Mouse (Mus musculus): ENCODE results near the gene Rcbtb2. TPM values are rescaled to one million over a fixed set of nuclear protein-coding genes. Genes with fewer than 3 reads are reported as not detected.

Rcbtb2 gene
- polyA plus RNA-seq, 1 experiment = 11.8 TPM

GRCm38 (mm10) chr14:73119459-73119858 lies 3.4 kb upstream of the Rcbtb2 start:
- no peak overlapping the region for H3K4me3 ChIP-seq
- no peak for TF ChIP-seq MYOG (IDR thresholded peaks at IDR 0.05; ENCODE audit: control insufficient read depth in 1 of 3, insufficient read depth in 1 of 3, insufficient read length in 2 of 3, low read depth in 2 of 3)
- no peak for TF ChIP-seq TCF12 (IDR thresholded peaks at IDR 0.05; ENCODE audit: insufficient read depth, poor library complexity, severe bottlenecking)
- no peak for TF ChIP-seq TCF3 (IDR thresholded peaks at IDR 0.05; ENCODE audit: insufficient read length, low read depth)
- no peak for TF ChIP-seq MAX (IDR thresholded peaks at IDR 0.05; ENCODE audit: low read depth)
- TF ChIP-seq POLR2A (IDR thresholded peaks at IDR 0.05; ENCODE audit: insufficient read length, low read depth) = no peak
- TF ChIP-seq CEBPB (IDR thresholded peaks at IDR 0.05; ENCODE audit: insufficient read depth, poor library complexity, severe bottlenecking) = no peak
- no peak for TF ChIP-seq USF1 (IDR thresholded peaks at IDR 0.05; ENCODE audit: low read depth)
- TF ChIP-seq SRF (IDR thresholded peaks at IDR 0.05; ENCODE audit: control insufficient read depth, insufficient read length, low read depth) = no peak
- TF ChIP-seq E2F4 (IDR thresholded peaks at IDR 0.05; ENCODE audit: insufficient read depth) = no peak
- no peak for TF ChIP-seq POLR2AphosphoS2 (IDR thresholded peaks at IDR 0.05; ENCODE audit: insufficient read length, low read depth)
- no peak for TF ChIP-seq REST (IDR thresholded peaks at IDR 0.05; ENCODE audit: insufficient read depth, insufficient read length)
- TF ChIP-seq MYOD1 (IDR thresholded peaks at IDR 0.05; ENCODE audit: control insufficient read depth in 1 of 3, insufficient read length in 2 of 3, low read depth in 2 of 3) = no peak
- H3K36me3 ChIP-seq (ENCODE audit: control insufficient read depth, insufficient read depth) = no peaks in the 10 kb centered on the region
- no peaks in the 10 kb centered on the region for H3K79me2 ChIP-seq (ENCODE audit: control insufficient read depth, insufficient read depth)
- H3K4me2 ChIP-seq (ENCODE audit: low read depth) = no peak overlapping the region
- no peak overlapping the region for H3ac ChIP-seq (ENCODE audit: control insufficient read depth, insufficient read length)
- no peaks in the 10 kb centered on the region for H3K27me3 ChIP-seq (ENCODE audit: control insufficient read depth, insufficient read depth, insufficient read length)

- Histone ChIP-seq H3K36me3 (ENCODE audit: control insufficient read depth, insufficient read depth) (no peaks in the 10 kb centered on the region), H3K79me2 (ENCODE audit: control insufficient read depth, insufficient read depth) (no peaks in the 10 kb centered on the region), H3ac (ENCODE audit: control insufficient read depth, insufficient read length) (no peak overlapping the region), H3K4me2 (ENCODE audit: low read depth) (no peak overlapping the region), H3K4me3 (no peak overlapping the region), H3K27me3 (ENCODE audit: control insufficient read depth, insufficient read depth, insufficient read length) (no peaks in the 10 kb centered on the region)
- TF ChIP-seq USF1 (IDR thresholded peaks at IDR 0.05; ENCODE audit: low read depth) (no peak), MYOD1 (IDR thresholded peaks at IDR 0.05; ENCODE audit: control insufficient read depth in 1 of 3, insufficient read length in 2 of 3, low read depth in 2 of 3) (no peak), E2F4 (IDR thresholded peaks at IDR 0.05; ENCODE audit: insufficient read depth) (no peak), CEBPB (IDR thresholded peaks at IDR 0.05; ENCODE audit: insufficient read depth, poor library complexity, severe bottlenecking) (no peak), MAX (IDR thresholded peaks at IDR 0.05; ENCODE audit: low read depth) (no peak), SRF (IDR thresholded peaks at IDR 0.05; ENCODE audit: control insufficient read depth, insufficient read length, low read depth) (no peak), MYOG (IDR thresholded peaks at IDR 0.05; ENCODE audit: control insufficient read depth in 1 of 3, insufficient read depth in 1 of 3, insufficient read length in 2 of 3, low read depth in 2 of 3) (no peak), REST (IDR thresholded peaks at IDR 0.05; ENCODE audit: insufficient read depth, insufficient read length) (no peak), TCF3 (IDR thresholded peaks at IDR 0.05; ENCODE audit: insufficient read length, low read depth) (no peak), TCF12 (IDR thresholded peaks at IDR 0.05; ENCODE audit: insufficient read depth, poor library complexity, severe bottlenecking) (no peak), POLR2AphosphoS2 (IDR thresholded peaks at IDR 0.05; ENCODE audit: insufficient read length, low read depth) (no peak), POLR2A (IDR thresholded peaks at IDR 0.05; ENCODE audit: insufficient read length, low read depth) (no peak)
Observed at GRCm38 (mm10) chr14:73119966-73120365, 2.9 kb upstream of the Rcbtb2 start.

- TF ChIP-seq USF1 (IDR thresholded peaks at IDR 0.05; ENCODE audit: low read depth) = no peak
- TF ChIP-seq MYOD1 (IDR thresholded peaks at IDR 0.05; ENCODE audit: control insufficient read depth in 1 of 3, insufficient read length in 2 of 3, low read depth in 2 of 3) = no peak
- no peak for TF ChIP-seq SRF (IDR thresholded peaks at IDR 0.05; ENCODE audit: control insufficient read depth, insufficient read length, low read depth)
- no peak for TF ChIP-seq TCF12 (IDR thresholded peaks at IDR 0.05; ENCODE audit: insufficient read depth, poor library complexity, severe bottlenecking)
- no peak for TF ChIP-seq REST (IDR thresholded peaks at IDR 0.05; ENCODE audit: insufficient read depth, insufficient read length)
- no peak for TF ChIP-seq TCF3 (IDR thresholded peaks at IDR 0.05; ENCODE audit: insufficient read length, low read depth)
- TF ChIP-seq E2F4 (IDR thresholded peaks at IDR 0.05; ENCODE audit: insufficient read depth) = no peak
- no peak for TF ChIP-seq POLR2A (IDR thresholded peaks at IDR 0.05; ENCODE audit: insufficient read length, low read depth)
- TF ChIP-seq MAX (IDR thresholded peaks at IDR 0.05; ENCODE audit: low read depth) = no peak
- TF ChIP-seq POLR2AphosphoS2 (IDR thresholded peaks at IDR 0.05; ENCODE audit: insufficient read length, low read depth) = no peak
- no peak for TF ChIP-seq MYOG (IDR thresholded peaks at IDR 0.05; ENCODE audit: control insufficient read depth in 1 of 3, insufficient read depth in 1 of 3, insufficient read length in 2 of 3, low read depth in 2 of 3)
- TF ChIP-seq CEBPB (IDR thresholded peaks at IDR 0.05; ENCODE audit: insufficient read depth, poor library complexity, severe bottlenecking) = no peak
- H3K4me3 ChIP-seq = no peak overlapping the region
- H3K36me3 ChIP-seq (ENCODE audit: control insufficient read depth, insufficient read depth) = no peaks in the 10 kb centered on the region
- H3K27me3 ChIP-seq (ENCODE audit: control insufficient read depth, insufficient read depth, insufficient read length) = no peaks in the 10 kb centered on the region
- H3K4me2 ChIP-seq (ENCODE audit: low read depth) = peak overlapping the region; percentile 53
- H3ac ChIP-seq (ENCODE audit: control insufficient read depth, insufficient read length) = no peak overlapping the region
- no peaks in the 10 kb centered on the region for H3K79me2 ChIP-seq (ENCODE audit: control insufficient read depth, insufficient read depth)
Observed at GRCm38 (mm10) chr14:73122211-73122922, 470 bp upstream of the Rcbtb2 start.

GRCm38 (mm10) chr14:73123381-73123780 lies 544 bp downstream of the Rcbtb2 start:
- no peak overlapping the region for H3ac ChIP-seq (ENCODE audit: control insufficient read depth, insufficient read length)

More at GRCm38 (mm10) chr14:73123381-73123780, 544 bp downstream of the Rcbtb2 start:
- H3K27me3 ChIP-seq (ENCODE audit: control insufficient read depth, insufficient read depth, insufficient read length) = no peaks in the 10 kb centered on the region
- TF ChIP-seq POLR2AphosphoS2 (IDR thresholded peaks at IDR 0.05; ENCODE audit: insufficient read length, low read depth) (no peak), CEBPB (IDR thresholded peaks at IDR 0.05; ENCODE audit: insufficient read depth, poor library complexity, severe bottlenecking) (no peak), MAX (IDR thresholded peaks at IDR 0.05; ENCODE audit: low read depth) (no peak), MYOG (IDR thresholded peaks at IDR 0.05; ENCODE audit: control insufficient read depth in 1 of 3, insufficient read depth in 1 of 3, insufficient read length in 2 of 3, low read depth in 2 of 3) (no peak), TCF12 (IDR thresholded peaks at IDR 0.05; ENCODE audit: insufficient read depth, poor library complexity, severe bottlenecking) (no peak), POLR2A (IDR thresholded peaks at IDR 0.05; ENCODE audit: insufficient read length, low read depth) (no peak), USF1 (IDR thresholded peaks at IDR 0.05; ENCODE audit: low read depth) (no peak), TCF3 (IDR thresholded peaks at IDR 0.05; ENCODE audit: insufficient read length, low read depth) (no peak)
- H3K79me2 ChIP-seq (ENCODE audit: control insufficient read depth, insufficient read depth) = no peaks in the 10 kb centered on the region
- no peaks in the 10 kb centered on the region for H3K36me3 ChIP-seq (ENCODE audit: control insufficient read depth, insufficient read depth)
- peak overlapping the region; percentile 53 for H3K4me2 ChIP-seq (ENCODE audit: low read depth)
- H3K4me3 ChIP-seq = no peak overlapping the region

Measured in myocyte (in vitro differentiated cells).